Mouse (Mus musculus) ES-E14 (cell line): ENCODE measurements at regions not wholly inside any gene's neighbourhood (a gene's known extent, or its start where the extent isn't known, plus 50 kb on each side); places are given as distances from the start of the nearest gene placed in this dataset.

Source experiments
- HCFC1 ChIP-seq: IDR thresholded peaks from 2 replicates; pipeline ENCODE4 v1.6.1; 2012; ENCODE audit warnings: low read length, inconsistent platforms, borderline replicate concordance; ENCODE audit not compliant: insufficient read depth
- ZNF384 ChIP-seq: IDR thresholded peaks from 2 replicates; pipeline ENCODE4 v1.6.1; 2012; ENCODE audit warnings: low read depth, low read length, inconsistent platforms

GRCm38 (mm10) chr1:51607437-51607855, 129.2 kb upstream of the Nabp1 start:
- TF ChIP-seq ZNF384 (no peak), HCFC1 (no peak)
